Mouse (Mus musculus): ENCODE results near the gene Ar. TPM values are rescaled to one million over a fixed set of nuclear protein-coding genes. Genes with fewer than 3 reads are reported as not detected.

The Ar gene
- polyA plus RNA-seq, 1 experiment from 2014 or later: 1.3 TPM

DNA sequence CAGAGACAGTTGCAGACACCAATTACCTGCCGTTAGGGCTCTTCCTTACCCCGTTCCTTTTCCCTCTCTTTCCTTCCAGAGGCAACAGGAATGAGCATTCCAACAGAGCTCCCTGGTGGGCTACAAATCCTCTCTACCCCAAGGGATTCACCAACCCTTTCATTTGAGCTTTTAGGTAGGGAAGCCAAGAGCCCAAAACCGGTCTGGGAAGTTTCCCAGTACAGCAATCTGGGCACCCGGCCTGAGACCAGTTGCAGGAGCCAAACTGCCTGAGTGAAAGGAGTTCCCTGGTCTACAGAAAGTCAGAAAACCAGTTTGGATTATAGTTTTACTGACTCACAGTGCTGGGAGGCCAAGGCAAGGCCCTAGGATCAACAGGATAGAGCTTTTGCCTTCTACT is 199.5 kb downstream of the Ar start:
- Histone ChIP-seq H3K4me3 (replicated peaks; ENCODE audit: low read depth, low read length) (no peak overlapping the region), H3K27me3 (ENCODE audit: insufficient read depth, low read length) (no peaks in the 10 kb centered on the region), H3K36me3 (ENCODE audit: insufficient read depth, low read length) (no peaks in the 10 kb centered on the region), H3K4me1 (replicated peaks; ENCODE audit: insufficient read depth, low read length) (no peaks in the 10 kb centered on the region), H3K4me2 (ENCODE audit: low read length) (no peak overlapping the region), H3K27ac (no peak overlapping the region), H3K9ac (ENCODE audit: low read depth, low read length) (no peak overlapping the region), H3K9me3 (replicated peaks; ENCODE audit: low read length) (no peaks in the 10 kb centered on the region)
- no peak for TF ChIP-seq CTCF (IDR thresholded peaks at IDR 0.05; ENCODE audit: low read depth)
- ATAC-seq (replicated peaks; ENCODE audit: low FRiP score, low read depth) (no peak), DNase-seq (ENCODE audit: low spot score) (peak; percentile 1)
- 47% methylated on average over 4 of the region's 4 CpGs for WGBS
